Mouse (Mus musculus): ENCODE measurements around the gene Olfr362.
"Not testable (repeated sequence)": the region's sequence is repeated elsewhere in the genome, so short reads cannot be mapped to it uniquely, and the experiment has no call there.

Olfr362 gene

GRCm38 (mm10) chr2:37117810-37118209 is at the start of gene Olfr362:
Olfr362 (minus strand) TSS chr2:37117910.
- DNase-seq (ENCODE audit: low spot score in 2 of 2), result no peak

GRCm38 (mm10) chr2:37139022-37139421 is 21.3 kb upstream of the Olfr362 start, which contains the start of gene Olfr364-ps1:
Olfr364-ps1 (plus strand) TSS chr2:37139322.
- no peak for DNase-seq (ENCODE audit: low spot score in 2 of 2)

GRCm38 (mm10) chr2:37089190-37089589 is 28.5 kb downstream of the Olfr362 start, which contains the start of gene Olfr361:
Olfr361 (minus strand) TSS chr2:37089290.
- not testable (repeated sequence) for DNase-seq (ENCODE audit: low spot score in 2 of 2)

- no peak for DNase-seq (ENCODE audit: low spot score in 2 of 2)
Observed at GRCm38 (mm10) chr2:37065446-37065845, 52.3 kb downstream of the Olfr362 start, which contains the start of gene Olfr360. Olfr360 (plus strand) TSS chr2:37065746.

Measured in spleen, postnatal 36 days (tissue).